Mouse (Mus musculus): ENCODE data around the gene Itgb7. TPM values are rescaled to one million over a fixed set of nuclear protein-coding genes. Genes with fewer than 3 reads are reported as not detected.

Itgb7 gene
- polyA plus RNA-seq, 1 experiment from 2014 or later, result 0.99 TPM

DNA sequence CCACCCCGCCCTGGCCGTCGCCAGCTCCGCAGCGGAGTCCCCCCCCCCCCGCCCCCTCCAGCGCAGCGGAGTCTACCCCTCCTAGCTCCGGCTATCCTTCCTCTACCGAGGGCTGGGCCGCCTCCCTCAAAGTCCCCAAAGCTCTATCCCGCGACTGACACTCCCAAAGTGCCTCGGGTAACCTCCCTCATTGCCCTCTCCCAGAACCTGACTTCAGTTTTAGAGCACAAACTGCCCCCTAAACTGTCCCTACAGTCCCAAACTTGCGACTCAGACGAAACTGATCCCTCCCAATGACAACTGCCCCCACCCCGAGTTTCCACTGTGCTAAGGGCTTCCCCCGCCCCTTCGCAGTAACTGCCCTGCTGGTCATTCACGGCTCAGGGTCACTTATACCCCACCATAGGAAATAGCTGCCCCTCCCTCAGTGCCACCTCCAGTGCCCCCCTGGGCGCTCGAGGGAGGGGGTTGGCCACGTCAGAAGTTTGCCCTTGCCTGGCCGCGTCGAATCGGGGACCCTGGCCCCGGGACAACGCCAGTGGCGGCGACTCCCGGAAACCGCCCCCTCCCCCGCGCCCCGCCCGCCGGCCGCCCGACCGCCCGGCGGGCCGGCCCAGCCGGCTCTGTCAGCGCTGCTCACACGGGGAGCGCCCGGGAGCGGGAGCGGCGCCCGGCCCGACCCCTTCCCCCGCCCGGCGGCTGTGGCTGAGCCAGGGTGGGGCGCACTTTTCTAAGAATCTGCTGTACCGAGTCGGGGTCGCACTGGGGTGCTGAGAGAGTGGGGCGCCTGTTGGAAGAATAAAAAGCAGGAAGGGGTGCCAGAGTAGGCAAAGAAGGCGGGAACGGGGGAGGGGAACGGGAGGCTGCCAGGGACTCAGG, 15.7 kb upstream of the Itgb7 start:
- Histone ChIP-seq H3K4me2 (replicated peaks) (peak overlapping the region; percentile 94), H3K9ac (replicated peaks) (peak overlapping the region; percentile 53), H3K27me3 (peaks cover 27% of the 10 kb centered on the region), H3K4me3 (peak overlapping the region; percentile 61), H3K36me3 (no peaks in the 10 kb centered on the region), H3K4me1 (peaks cover 51% of the 10 kb centered on the region), H3K9me3 (no peaks in the 10 kb centered on the region), H3K27ac (replicated peaks) (peak overlapping the region; percentile 91)
- under 1% methylated on average over 61 of the region's 65 CpGs for WGBS
- peak; percentile 33; the same call in 1 of the 2 replicates for ATAC-seq (replicated peaks)

- Histone ChIP-seq H3K4me2 (replicated peaks) (peak overlapping the region; percentile 94), H3K27ac (replicated peaks) (peak overlapping the region; percentile 91), H3K27me3 (peaks cover 27% of the 10 kb centered on the region), H3K9me3 (no peaks in the 10 kb centered on the region), H3K4me1 (peaks cover 51% of the 10 kb centered on the region), H3K9ac (replicated peaks) (peak overlapping the region; percentile 53), H3K4me3 (peak overlapping the region; percentile 61), H3K36me3 (no peaks in the 10 kb centered on the region)
- ATAC-seq (replicated peaks), result peak; percentile 78
- under 1% methylated on average over 28 of the region's 35 CpGs for WGBS
Observed at GRCm38 (mm10) chr15:102246866-102247251, 15.1 kb upstream of the Itgb7 start.

DNA sequence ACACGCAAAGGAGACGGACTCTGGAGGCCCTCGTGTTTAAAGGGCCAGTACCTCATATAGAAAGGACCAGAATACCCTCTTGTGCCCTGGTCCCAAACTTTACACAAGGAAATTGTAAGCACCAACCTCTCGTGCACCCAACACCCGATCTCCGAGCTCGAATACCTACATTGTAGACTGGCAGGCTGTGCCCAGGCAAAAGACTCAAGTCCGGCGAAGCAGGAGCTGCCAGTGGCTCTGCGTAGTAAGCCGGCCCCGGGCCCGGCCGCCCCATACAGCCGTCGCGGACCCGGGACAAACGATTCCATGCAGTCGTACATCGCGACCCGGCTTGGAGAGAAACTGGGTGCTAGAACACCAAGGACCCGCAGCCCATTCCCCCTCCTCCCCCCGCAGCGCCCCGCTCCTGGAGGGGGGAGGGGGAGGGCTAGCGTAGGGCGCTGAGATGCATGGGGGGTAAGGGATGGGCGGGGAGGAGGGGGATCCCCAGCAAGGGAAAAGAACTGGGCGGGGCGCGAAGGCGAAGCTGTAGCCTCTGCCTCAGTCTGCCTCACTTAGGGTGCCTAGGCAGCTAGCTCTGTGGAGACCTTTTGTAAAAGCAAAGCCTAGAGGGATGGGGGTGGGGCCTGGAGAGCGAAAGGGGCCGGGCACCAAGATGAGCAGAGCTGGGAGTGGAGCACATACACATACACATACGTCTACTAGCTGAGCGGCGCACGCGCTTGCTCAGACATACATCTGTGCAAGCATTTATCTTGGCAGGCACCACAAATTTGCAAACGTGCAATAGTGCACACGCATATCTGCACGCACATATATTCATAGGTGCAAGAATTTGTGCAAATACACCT, 14.4 kb upstream of the Itgb7 start:
- H3K36me3 ChIP-seq, result no peaks in the 10 kb centered on the region
- WGBS, result under 1% methylated on average over 39 of the region's 44 CpGs
- peaks cover 51% of the 10 kb centered on the region for H3K4me1 ChIP-seq
- H3K27ac ChIP-seq (replicated peaks), result peak overlapping the region; percentile 91
- no peaks in the 10 kb centered on the region for H3K9me3 ChIP-seq
- peak overlapping the region; percentile 53 for H3K9ac ChIP-seq (replicated peaks)
- peaks cover 27% of the 10 kb centered on the region for H3K27me3 ChIP-seq
- peak; percentile 93 for ATAC-seq (replicated peaks)
- H3K4me2 ChIP-seq (replicated peaks), result peak overlapping the region; percentile 94
- peak overlapping the region; percentile 61 for H3K4me3 ChIP-seq

- H3K9me3 ChIP-seq, result no peaks in the 10 kb centered on the region
- peak overlapping the region; percentile 53 for H3K9ac ChIP-seq (replicated peaks)
- peaks cover 51% of the 10 kb centered on the region for H3K4me1 ChIP-seq
- peak overlapping the region; percentile 94 for H3K4me2 ChIP-seq (replicated peaks)
- H3K36me3 ChIP-seq, result no peaks in the 10 kb centered on the region
- ATAC-seq (replicated peaks), result no peak
- peak overlapping the region; percentile 91; the same call in 1 of the 2 replicates for H3K27ac ChIP-seq (replicated peaks)
- peaks cover 25% of the 10 kb centered on the region for H3K27me3 ChIP-seq
- peak overlapping the region; percentile 61 for H3K4me3 ChIP-seq
- 10% methylated on average over 14 of the region's 14 CpGs for WGBS
Observed at GRCm38 (mm10) chr15:102245461-102245881, 13.7 kb upstream of the Itgb7 start.

- Histone ChIP-seq H3K36me3 (no peaks in the 10 kb centered on the region), H3K4me3 (peak overlapping the region; percentile 61), H3K27ac (replicated peaks) (no peak overlapping the region), H3K27me3 (peaks cover 18% of the 10 kb centered on the region), H3K9me3 (no peaks in the 10 kb centered on the region), H3K4me1 (peaks cover 51% of the 10 kb centered on the region), H3K9ac (replicated peaks) (0 out of 2 replicates have a peak overlapping the region, but pooled peaks have one; percentile 1), H3K4me2 (replicated peaks) (peak overlapping the region; percentile 94)
- WGBS, result 14% methylated on average over 19 of the region's 19 CpGs
- ATAC-seq (replicated peaks), result no peak
Observed at GRCm38 (mm10) chr15:102244306-102245191, 12.8 kb upstream of the Itgb7 start.

DNA sequence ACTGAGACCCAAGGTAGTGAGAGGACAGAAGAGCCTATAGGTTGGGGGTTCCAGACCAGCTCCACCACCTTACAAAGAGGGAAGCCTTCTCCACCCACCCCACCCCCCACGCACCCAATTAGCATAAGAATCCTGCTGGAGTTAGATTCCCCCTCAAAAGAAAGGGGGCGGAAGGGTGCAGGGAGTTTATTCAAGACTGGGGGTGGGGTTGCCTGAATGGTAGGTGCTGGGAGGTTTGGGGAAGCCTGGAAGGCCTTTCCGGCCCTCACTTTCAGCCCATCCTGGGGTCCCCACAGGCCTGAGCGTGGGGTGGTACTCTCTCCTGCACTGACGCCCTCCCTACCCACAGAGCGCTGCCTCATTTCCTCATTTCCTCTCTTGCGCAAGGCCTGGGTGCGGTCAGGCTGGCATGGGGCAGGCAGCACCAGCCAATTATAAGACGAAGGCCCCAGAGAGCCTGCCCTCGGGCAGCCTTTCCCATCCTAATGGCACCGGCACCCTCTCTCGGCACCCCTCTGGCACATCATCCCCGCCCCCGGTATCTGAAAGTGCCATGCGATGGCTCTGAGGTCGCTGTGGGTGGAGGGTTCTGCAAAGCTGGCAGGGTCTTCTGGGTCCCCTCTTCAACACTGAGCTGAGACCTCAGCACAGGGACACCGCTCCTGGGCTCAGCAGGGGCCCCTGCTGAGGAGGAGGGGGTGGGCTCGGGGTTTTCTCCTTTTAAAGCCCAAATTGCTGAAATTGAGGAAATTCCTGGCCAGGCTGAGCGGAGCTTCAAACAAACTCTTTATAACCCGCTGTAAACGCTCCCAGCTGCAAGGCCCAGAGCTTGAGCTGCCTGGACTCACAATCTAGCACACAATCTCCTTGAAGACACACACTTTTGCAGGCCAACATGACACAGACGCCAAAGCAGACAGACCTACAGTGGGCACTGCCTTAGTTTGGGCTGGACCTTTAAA, 11.8 kb upstream of the Itgb7 start:
- Histone ChIP-seq H3K4me1 (peaks cover 48% of the 10 kb centered on the region), H3K9ac (replicated peaks) (no peak overlapping the region), H3K9me3 (no peaks in the 10 kb centered on the region), H3K4me2 (replicated peaks) (peak overlapping the region; percentile 29), H3K4me3 (no peak overlapping the region; the same call in 1 of the 2 replicates), H3K27ac (replicated peaks) (no peak overlapping the region), H3K36me3 (no peaks in the 10 kb centered on the region), H3K27me3 (peaks cover 14% of the 10 kb centered on the region)
- WGBS, result 17% methylated on average over 22 of the region's 22 CpGs
- ATAC-seq (replicated peaks), result no peak

DNA sequence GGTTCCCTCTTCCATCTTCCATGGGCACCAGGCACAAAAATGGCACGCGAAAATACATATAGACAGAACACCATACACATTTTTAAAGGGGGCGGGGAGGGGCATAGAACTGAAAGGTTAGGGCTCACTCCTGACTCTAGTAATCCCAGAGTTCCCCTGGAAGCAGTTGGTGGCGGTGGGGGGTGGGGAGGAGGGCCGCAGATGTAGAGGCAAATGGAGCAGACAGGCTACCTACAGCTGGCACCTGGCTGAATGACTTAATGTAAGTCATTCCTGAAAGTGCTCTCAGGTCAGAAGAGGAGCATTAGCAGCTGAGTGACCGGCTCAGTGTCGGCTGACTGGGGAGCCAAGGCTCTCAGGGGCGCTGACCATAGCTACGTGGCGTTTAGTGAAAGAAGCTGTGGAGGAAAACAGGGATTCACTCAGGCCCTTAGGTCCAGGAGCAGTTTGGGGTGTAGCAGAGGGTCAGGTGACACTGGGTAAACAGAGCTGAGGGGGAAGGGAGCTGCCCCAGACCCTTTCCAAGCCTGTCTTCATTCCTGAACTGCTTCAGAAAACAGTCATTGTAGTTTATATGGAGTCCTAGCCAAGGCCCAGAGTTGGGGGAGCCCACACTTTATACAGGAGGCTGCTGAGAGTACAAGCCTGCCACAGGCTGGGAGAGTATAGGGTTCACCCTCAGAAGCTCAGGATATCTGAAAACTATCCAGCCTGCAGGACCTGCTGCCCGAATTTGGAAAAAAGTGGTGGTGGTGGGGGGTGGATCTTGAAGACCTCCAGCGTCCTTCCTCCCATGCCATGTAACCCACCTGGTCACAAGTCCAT, 10.9 kb upstream of the Itgb7 start:
- Histone ChIP-seq H3K4me1 (peaks cover 39% of the 10 kb centered on the region), H3K27ac (replicated peaks) (no peak overlapping the region), H3K9ac (replicated peaks) (no peak overlapping the region), H3K4me3 (no peak overlapping the region), H3K9me3 (no peaks in the 10 kb centered on the region), H3K36me3 (no peaks in the 10 kb centered on the region), H3K27me3 (peaks cover 11% of the 10 kb centered on the region), H3K4me2 (replicated peaks) (no peak overlapping the region)
- ATAC-seq (replicated peaks), result no peak
- 38% methylated on average over 12 of the region's 12 CpGs for WGBS

DNA sequence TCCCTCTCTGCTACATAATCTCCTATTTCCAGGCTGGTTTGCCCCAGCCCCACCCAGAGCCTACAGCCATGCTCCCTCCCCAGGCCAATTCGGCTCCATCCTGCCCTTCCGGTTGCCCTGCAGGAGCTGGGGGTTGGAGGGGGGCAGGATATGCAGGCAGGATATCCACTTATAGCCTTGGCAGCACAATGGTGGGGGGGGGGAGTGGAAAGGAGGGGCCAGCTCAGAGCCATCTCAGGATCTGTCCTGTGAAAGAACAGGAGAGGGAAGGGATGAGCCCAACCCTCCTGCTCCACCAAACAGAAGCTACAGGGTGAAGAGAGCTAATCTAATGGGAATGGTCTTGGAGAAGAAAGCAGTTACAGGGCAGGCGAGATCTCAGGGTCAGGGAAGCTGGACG, 8.9 kb upstream of the Itgb7 start:
- Histone ChIP-seq H3K36me3 (no peaks in the 10 kb centered on the region), H3K4me3 (no peak overlapping the region), H3K27me3 (peaks cover 8% of the 10 kb centered on the region), H3K4me1 (peaks cover 24% of the 10 kb centered on the region), H3K27ac (replicated peaks) (no peak overlapping the region), H3K9me3 (no peaks in the 10 kb centered on the region), H3K9ac (replicated peaks) (no peak overlapping the region), H3K4me2 (replicated peaks) (no peak overlapping the region)
- no peak for ATAC-seq (replicated peaks)
- 81% methylated on average over 4 of the region's 4 CpGs for WGBS

DNA sequence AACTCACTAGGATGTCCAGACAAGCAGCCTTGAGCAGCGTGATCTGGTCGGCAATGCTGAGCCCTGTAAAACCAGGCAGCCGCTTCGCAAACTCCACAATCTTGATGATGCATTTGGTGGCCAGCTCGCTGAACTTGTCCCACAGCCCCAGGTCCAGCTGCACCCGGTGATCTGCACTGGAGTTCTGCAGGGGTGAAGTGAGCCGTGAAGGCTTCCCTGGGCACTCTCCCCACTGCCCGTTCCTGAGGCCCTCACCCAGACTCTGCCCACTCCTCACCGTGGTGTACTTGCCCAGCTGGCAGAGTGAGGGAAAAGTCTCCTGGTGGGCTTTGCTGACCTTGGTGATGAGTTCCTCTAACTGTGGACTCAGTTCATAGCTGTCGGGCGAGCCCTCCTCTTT, 8.1 kb upstream of the Itgb7 start:
- no peak for ATAC-seq (replicated peaks)
- Histone ChIP-seq H3K4me3 (no peak overlapping the region), H3K27ac (replicated peaks) (no peak overlapping the region), H3K36me3 (no peaks in the 10 kb centered on the region), H3K4me2 (replicated peaks) (no peak overlapping the region), H3K9ac (replicated peaks) (no peak overlapping the region), H3K27me3 (peaks cover 2% of the 10 kb centered on the region; the same call in 1 of the 2 replicates), H3K4me1 (peaks cover 20% of the 10 kb centered on the region), H3K9me3 (no peaks in the 10 kb centered on the region)
- 83% methylated on average over 11 of the region's 11 CpGs for WGBS

DNA sequence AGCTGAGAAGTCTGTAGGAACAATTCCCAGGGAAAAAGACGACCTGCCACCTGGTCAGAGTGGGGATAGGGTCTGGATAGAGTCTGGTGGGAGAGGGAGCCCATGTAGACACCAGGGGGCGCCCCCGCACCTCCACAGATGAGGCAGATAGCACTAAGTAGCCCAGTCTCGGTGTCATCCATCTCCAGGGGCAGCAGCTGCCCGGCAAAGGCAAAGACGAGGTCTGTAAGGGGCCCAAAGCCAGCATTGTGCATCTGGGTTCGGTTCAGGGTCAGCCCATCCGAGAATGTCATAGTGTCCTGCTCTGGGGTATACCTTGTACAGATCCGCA, 7.5 kb upstream of the Itgb7 start:
- Histone ChIP-seq H3K36me3 (no peaks in the 10 kb centered on the region), H3K4me2 (replicated peaks) (no peak overlapping the region), H3K9me3 (no peaks in the 10 kb centered on the region), H3K27me3 (no peaks in the 10 kb centered on the region), H3K27ac (replicated peaks) (no peak overlapping the region), H3K4me3 (no peak overlapping the region), H3K4me1 (peaks cover 14% of the 10 kb centered on the region), H3K9ac (replicated peaks) (no peak overlapping the region)
- ATAC-seq (replicated peaks), result peak; percentile 80
- WGBS, result 10% methylated on average over 9 of the region's 9 CpGs

All from forebrain, embryonic 15.5 days (tissue).